Mouse (Mus musculus) G1E (cell line): ENCODE data around the gene Stk38l.

Experiments used
- CTCF ChIP-seq: IDR thresholded peaks from 2 replicates; pipeline ENCODE4 v1.5.1; 2012; ENCODE audit warnings: low read depth, low read length, inconsistent platforms, mixed read lengths
- GATA1 ChIP-seq: IDR thresholded peaks from 2 replicates; pipeline ENCODE4 v1.6.1; 2012; ENCODE audit warnings: borderline replicate concordance, low read length, inconsistent platforms, mixed read lengths
- GATA2 ChIP-seq: IDR thresholded peaks from 2 replicates; pipeline ENCODE4 v1.6.1; 2012; ENCODE audit warnings: low read depth, low read length, inconsistent platforms, borderline replicate concordance
- POLR2AphosphoS5 ChIP-seq: IDR thresholded peaks from 2 replicates; pipeline ENCODE4 v1.6.1; 2012; ENCODE audit warnings: low read depth, low read length, inconsistent platforms; ENCODE audit not compliant: insufficient replicate concordance
- TAL1 ChIP-seq: conservative IDR thresholded peaks from 2 replicates; pipeline ENCODE4 v1.6.1; 2012; ENCODE audit warnings: low read depth, low read length, inconsistent platforms, mixed read lengths

- no peak for TF ChIP-seq GATA1
- no peak for TF ChIP-seq CTCF
- no peak for TF ChIP-seq POLR2AphosphoS5
- no peak for TF ChIP-seq TAL1
- no peak for TF ChIP-seq GATA2
These were observed 70.5 kb downstream of the Stk38l start for GRCm38 (mm10) chr6:146795166-146795923.
